Mouse (Mus musculus): ENCODE results near the gene Catip.

DNA sequence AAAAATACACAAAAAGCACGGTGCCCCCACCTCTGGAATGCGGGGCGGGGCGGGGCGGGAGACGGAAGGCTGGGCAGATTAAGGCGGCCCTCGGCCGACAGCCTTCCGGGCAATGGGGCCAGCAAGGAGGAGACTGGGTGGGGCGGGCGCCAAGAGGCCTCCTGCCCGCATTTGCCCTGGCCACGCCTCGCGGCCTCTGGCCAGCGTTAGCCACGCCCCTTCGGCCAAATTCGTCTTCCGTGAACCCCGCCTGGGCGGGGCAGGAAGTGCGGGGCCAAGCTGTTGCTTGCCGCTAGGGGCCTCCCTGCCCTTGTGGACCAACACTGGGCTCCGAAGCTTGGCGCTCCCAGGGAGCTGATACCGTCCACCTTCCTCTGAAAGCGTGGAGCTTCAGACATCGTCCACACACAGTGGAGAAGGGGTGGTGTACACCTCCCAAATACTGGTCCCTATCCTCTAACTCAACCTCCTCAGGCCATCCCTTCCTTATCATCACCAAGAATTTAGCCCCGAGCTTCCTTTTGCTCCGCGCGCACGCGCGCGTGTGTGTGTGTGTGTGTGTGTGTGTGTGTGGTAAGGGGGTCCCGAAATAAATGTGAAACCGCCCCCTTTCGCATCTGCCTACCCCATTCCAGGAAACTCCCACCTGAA is 35.5 kb downstream of the Catip start:
- TF ChIP-seq POLR2A (IDR thresholded peaks at IDR 0.05; ENCODE audit: insufficient read depth, low read depth, low read length) (peak; percentile 29), CTCF (IDR thresholded peaks at IDR 0.05; ENCODE audit: insufficient read depth, low read depth, low read length) (peak; percentile 46; the same call in 1 of the 2 replicates)

All from olfactory bulb, adult 2 months (tissue).